Mouse (Mus musculus): ENCODE measurements around the gene Eif2ak3.
A peak's percentile ranks its signal among the peaks of the same experiment; 100 is the strongest.
"Not testable (repeated sequence)": the region's sequence is repeated elsewhere in the genome, so short reads cannot be mapped to it uniquely, and the experiment has no call there.

Gene Eif2ak3

GRCm38 (mm10) chr6:70844002-70844804 is at the start of gene Eif2ak3:
Gene Eif2ak3, plus strand, starts transcription at chr6:70844515.
- DNase-seq, result peak; percentile 99 to 100

GRCm38 (mm10) chr6:70796940-70797339 is 47.4 kb upstream of the Eif2ak3 start:
- no peak for DNase-seq

- DNase-seq, result peak; percentile 63 to 75
These were observed 46.6 kb upstream of the Eif2ak3 start for GRCm38 (mm10) chr6:70797581-70798251.

- no peak for DNase-seq
These were observed 39.7 kb upstream of the Eif2ak3 start for GRCm38 (mm10) chr6:70804632-70805031.

- peak; percentile 41 to 69 for DNase-seq
These were observed 39.0 kb upstream of the Eif2ak3 start for GRCm38 (mm10) chr6:70805267-70805666.

- DNase-seq, result peak; percentile 47 to 48
These were observed 38.3 kb upstream of the Eif2ak3 start for GRCm38 (mm10) chr6:70805820-70806513.

GRCm38 (mm10) chr6:70806514-70806912 is 37.8 kb upstream of the Eif2ak3 start:
- DNase-seq, result no peak

GRCm38 (mm10) chr6:70810524-70810923 is 33.8 kb upstream of the Eif2ak3 start:
- no peak for DNase-seq

- peak; percentile 68 to 70 for DNase-seq
These were observed 32.5 kb upstream of the Eif2ak3 start for GRCm38 (mm10) chr6:70811557-70812525.

GRCm38 (mm10) chr6:70812526-70812895 is 31.8 kb upstream of the Eif2ak3 start:
- DNase-seq, result no peak

GRCm38 (mm10) chr6:70813921-70814628 is 30.2 kb upstream of the Eif2ak3 start:
- DNase-seq, result peak; percentile 44 to 61

- DNase-seq, result no peak
These were observed 29.7 kb upstream of the Eif2ak3 start for GRCm38 (mm10) chr6:70814629-70814950.

GRCm38 (mm10) chr6:70815471-70815870 is 28.8 kb upstream of the Eif2ak3 start:
- DNase-seq, result no peak

- no peak for DNase-seq
These were observed 22.7 kb upstream of the Eif2ak3 start for GRCm38 (mm10) chr6:70821566-70821965.

- no peak for DNase-seq
These were observed 21.9 kb upstream of the Eif2ak3 start for GRCm38 (mm10) chr6:70822386-70822910.

- DNase-seq, result not testable (repeated sequence)
These were observed 21.0 kb upstream of the Eif2ak3 start for GRCm38 (mm10) chr6:70823277-70823676.

GRCm38 (mm10) chr6:70824085-70824986 is 20.0 kb upstream of the Eif2ak3 start:
- DNase-seq, result peak; percentile 80 to 81

- DNase-seq, result no peak
These were observed 19.4 kb upstream of the Eif2ak3 start for GRCm38 (mm10) chr6:70824987-70825337.

- DNase-seq, result no peak
These were observed 14.9 kb upstream of the Eif2ak3 start for GRCm38 (mm10) chr6:70829451-70829850.

- no peak for DNase-seq
These were observed 13.8 kb upstream of the Eif2ak3 start for GRCm38 (mm10) chr6:70830552-70830951.
